Mouse (Mus musculus) embryonic facial prominence, embryonic 12.5 days (tissue): Measurements from ENCODE around the gene Creb5. TPM values are rescaled to one million over a fixed set of nuclear protein-coding genes. Genes with fewer than 3 reads are reported as not detected.
A peak's percentile ranks its signal among the peaks of the same experiment; 100 is the strongest.

ENCODE experiments used
- ATAC-seq: fragments of 200-750 bp; cut with Nextera tagmentation; 2 replicates; pipeline ENCODE4 v1.8.0; 2017; ENCODE audit not compliant: insufficient number of reproducible peaks, insufficient read depth, low FRiP score, low TSS enrichment
- H3K27ac ChIP-seq: fragments of 300-500 bp; sonication (generic); 2 replicates; pipeline ENCODE4 v1.5.1; 2016; ENCODE audit warnings: mild to moderate bottlenecking
- H3K27me3 ChIP-seq: fragments of 300-500 bp; sonication (generic); 2 replicates; pipeline ENCODE4 v1.6.1; 2016; ENCODE audit warnings: mild to moderate bottlenecking, moderate library complexity
- H3K36me3 ChIP-seq: fragments of 300-500 bp; sonication (generic); 2 replicates; pipeline ENCODE4 v1.6.1; 2016; ENCODE audit warnings: mild to moderate bottlenecking
- H3K4me1 ChIP-seq: fragments of 300-500 bp; sonication (generic); 2 replicates; pipeline ENCODE4 v1.6.1; 2016
- H3K4me2 ChIP-seq: fragments of 300-500 bp; sonication (generic); replicated peaks from 2 replicates; pipeline ENCODE4 v1.6.1; 2016; ENCODE audit warnings: mild to moderate bottlenecking, moderate library complexity
- H3K4me3 ChIP-seq: fragments of 300-500 bp; sonication (generic); 2 replicates; pipeline ENCODE4 v1.5.1; 2016; ENCODE audit warnings: mild to moderate bottlenecking
- H3K9ac ChIP-seq: fragments of 300-500 bp; sonication (generic); 2 replicates; pipeline ENCODE4 v1.6.1; 2016; ENCODE audit warnings: mild to moderate bottlenecking, moderate library complexity
- H3K9me3 ChIP-seq: fragments of 300-500 bp; sonication (generic); 2 replicates; pipeline ENCODE4 v1.6.1; 2016; ENCODE audit warnings: mild to moderate bottlenecking, moderate library complexity
- WGBS: fragments of 180-500 bp; shearing (Covaris S2); methylation state at CpG from one replicate; pipeline ENCODE4 v1.1.7; 2016; 5-methylcytosine and 5-hydroxymethylcytosine counted together
- polyA plus RNA-seq: library from polyadenylated mRNA; unstranded; fragments of >200 nt; fragmentation: Nextera tagmentation; extraction: Ambion mirVana; gene quantifications from 2 replicates; pipeline ENCODE4 v1.2.1, GENCODE M21; 2016

Creb5 gene
- polyA plus RNA-seq, 1 experiment from 2014 or later = 30.3 TPM

DNA sequence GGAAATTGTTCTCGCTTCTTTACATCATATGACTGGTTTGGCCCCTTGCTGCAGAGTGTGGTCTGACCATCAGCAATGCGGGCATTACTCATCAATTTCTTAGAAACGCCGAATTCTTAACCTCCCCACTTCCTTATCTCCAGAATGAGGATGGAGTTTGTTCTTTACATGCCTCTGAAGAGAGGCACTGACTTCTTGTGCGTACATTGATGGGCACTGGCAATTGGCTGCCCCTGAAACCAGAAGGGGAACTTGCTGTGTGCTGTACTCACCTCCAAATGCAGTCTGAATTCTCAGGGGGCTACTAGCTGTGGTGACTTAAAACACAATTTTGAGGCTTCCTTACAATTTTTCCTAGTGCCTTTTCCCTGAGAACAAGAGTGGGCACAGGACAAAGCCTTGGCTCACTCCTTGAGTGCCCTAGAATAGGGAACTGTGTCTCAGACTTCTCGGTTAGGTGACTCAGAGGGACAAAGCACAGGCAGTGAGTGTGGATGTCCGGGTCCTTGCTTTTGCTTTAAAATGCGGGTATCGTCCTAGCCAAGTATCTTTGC, 161.3 kb downstream of the Creb5 start:
- WGBS = 87% methylated on average over 9 of the region's 9 CpGs
- ATAC-seq = no peak
- Histone ChIP-seq H3K9ac (no peak overlapping the region), H3K4me1 (peaks cover 44% of the 10 kb centered on the region), H3K36me3 (no peaks in the 10 kb centered on the region), H3K4me3 (no peak overlapping the region), H3K9me3 (no peaks in the 10 kb centered on the region), H3K4me2 (no peak overlapping the region), H3K27ac (no peak overlapping the region), H3K27me3 (no peaks in the 10 kb centered on the region)

DNA sequence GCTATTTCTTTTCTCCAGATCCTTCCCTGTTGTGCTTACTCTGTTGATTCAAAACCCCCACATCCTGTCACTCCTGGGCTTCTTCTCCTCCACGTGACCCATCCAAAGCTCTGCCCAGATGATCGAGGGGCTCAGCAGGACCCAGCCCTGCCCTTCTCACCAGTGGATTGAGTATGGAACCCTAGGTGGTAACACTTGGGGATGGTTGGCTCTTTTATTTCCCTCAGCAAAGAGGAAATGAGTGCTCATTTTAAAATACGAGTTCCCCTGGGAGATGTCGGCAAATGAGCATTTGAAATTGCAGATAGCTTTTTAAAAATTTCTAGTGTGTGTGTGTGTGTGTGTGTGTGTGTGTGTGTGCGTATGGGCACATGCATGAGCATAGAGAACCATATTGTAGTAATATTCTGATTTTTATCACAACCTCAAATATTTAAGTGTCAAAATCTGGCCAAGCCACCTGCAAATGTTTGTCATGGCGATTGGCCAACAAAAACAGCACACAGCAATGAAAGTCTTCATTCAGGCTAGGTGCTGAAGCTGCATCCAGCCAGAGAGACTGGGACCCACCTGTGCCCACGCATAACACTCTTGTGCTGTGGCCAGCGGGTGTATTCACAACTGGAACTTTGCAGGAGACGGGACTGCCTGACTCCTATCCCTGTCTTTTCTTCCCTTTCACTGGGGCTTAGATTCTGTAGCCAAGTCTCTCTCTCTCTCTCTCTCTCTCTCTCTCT, 162.5 kb downstream of the Creb5 start:
- ATAC-seq = peak; percentile 47; the same call in 1 of the 2 replicates
- H3K4me3 ChIP-seq = no peak overlapping the region
- H3K36me3 ChIP-seq = no peaks in the 10 kb centered on the region
- H3K4me2 ChIP-seq = no peak overlapping the region
- no peaks in the 10 kb centered on the region for H3K9me3 ChIP-seq
- H3K27me3 ChIP-seq = no peaks in the 10 kb centered on the region
- peak overlapping the region; percentile 48; the same call in 1 of the 2 replicates for H3K27ac ChIP-seq
- H3K9ac ChIP-seq = no peak overlapping the region
- peaks cover 44% of the 10 kb centered on the region for H3K4me1 ChIP-seq
- 55% methylated on average over 9 of the region's 9 CpGs for WGBS

DNA sequence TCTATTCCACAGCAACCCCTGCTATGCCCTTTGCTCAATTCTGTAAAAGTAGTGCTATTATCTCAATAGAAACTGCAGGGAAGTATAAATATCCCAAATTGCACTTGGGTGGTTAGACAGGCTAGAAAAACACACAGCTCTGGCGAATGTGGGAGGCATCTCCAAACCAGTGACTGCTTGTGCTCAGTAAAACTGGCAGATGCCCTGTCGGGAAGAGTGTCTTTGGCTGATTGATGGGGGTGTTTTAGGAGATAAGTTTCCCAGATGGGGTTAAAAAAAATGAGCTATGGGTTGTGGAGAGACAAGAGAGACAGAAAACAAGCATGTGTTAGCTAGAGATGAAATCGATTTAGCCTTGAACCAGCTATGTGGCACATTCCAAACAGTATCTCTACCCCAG, 163.4 kb downstream of the Creb5 start:
- Histone ChIP-seq H3K4me3 (no peak overlapping the region), H3K4me2 (no peak overlapping the region), H3K4me1 (peaks cover 44% of the 10 kb centered on the region), H3K36me3 (no peaks in the 10 kb centered on the region), H3K27me3 (no peaks in the 10 kb centered on the region), H3K27ac (peak overlapping the region; percentile 48; the same call in 1 of the 2 replicates), H3K9ac (no peak overlapping the region), H3K9me3 (no peaks in the 10 kb centered on the region)
- no peak for ATAC-seq
- 38% methylated on average over 3 of the region's 3 CpGs for WGBS

DNA sequence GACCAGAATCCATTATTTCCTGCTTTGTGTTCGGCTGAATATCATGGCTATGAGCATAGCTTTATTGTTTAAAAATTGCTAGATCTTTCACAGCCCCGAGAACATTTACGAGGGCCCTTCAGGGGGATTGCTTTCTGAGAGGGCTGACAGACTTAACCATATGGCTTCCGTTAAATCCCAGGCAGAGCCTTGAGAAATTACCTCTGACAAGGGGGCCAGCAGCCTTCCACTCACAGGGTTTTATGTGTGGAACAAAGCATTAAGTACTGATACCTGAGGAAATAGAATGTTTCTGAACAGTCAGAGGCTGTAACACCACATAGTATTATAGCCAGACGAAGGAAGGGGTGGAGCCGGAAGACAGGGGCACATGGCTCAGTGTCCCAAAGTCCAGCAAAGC, 165.2 kb downstream of the Creb5 start:
- Histone ChIP-seq H3K4me1 (peaks cover 47% of the 10 kb centered on the region), H3K27ac (peak overlapping the region; percentile 73), H3K4me2 (no peak overlapping the region), H3K9ac (no peak overlapping the region), H3K4me3 (no peak overlapping the region), H3K27me3 (no peaks in the 10 kb centered on the region), H3K36me3 (no peaks in the 10 kb centered on the region), H3K9me3 (no peaks in the 10 kb centered on the region)
- no peak for ATAC-seq
- WGBS = 20% methylated on average over 6 of the region's 6 CpGs

DNA sequence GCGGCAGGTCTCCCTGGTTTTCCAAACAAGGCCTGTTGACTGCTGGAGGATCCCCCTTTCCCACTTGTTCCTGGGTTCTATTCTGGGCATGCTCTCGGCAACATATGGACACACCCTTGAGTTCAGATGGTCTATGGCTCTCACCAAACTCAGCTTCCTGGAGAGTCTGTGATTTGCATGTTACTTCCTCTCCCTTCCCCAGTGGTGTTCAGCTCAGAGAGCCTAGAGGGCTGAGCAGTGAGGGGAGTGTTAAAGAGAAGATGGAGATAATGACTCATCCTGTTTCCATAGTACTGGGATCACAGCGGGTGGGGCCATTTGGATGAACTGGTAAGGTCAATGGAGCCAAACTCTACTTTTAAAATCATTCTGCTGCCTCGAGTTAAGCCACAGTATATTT, 168.4 kb downstream of the Creb5 start:
- no peaks in the 10 kb centered on the region for H3K9me3 ChIP-seq
- H3K36me3 ChIP-seq = no peaks in the 10 kb centered on the region
- H3K4me2 ChIP-seq = no peak overlapping the region
- no peak overlapping the region for H3K9ac ChIP-seq
- no peak overlapping the region for H3K27ac ChIP-seq
- peaks cover 42% of the 10 kb centered on the region for H3K4me1 ChIP-seq
- no peak overlapping the region for H3K4me3 ChIP-seq
- WGBS = 69% methylated on average over 4 of the region's 4 CpGs
- no peaks in the 10 kb centered on the region for H3K27me3 ChIP-seq
- ATAC-seq = no peak

DNA sequence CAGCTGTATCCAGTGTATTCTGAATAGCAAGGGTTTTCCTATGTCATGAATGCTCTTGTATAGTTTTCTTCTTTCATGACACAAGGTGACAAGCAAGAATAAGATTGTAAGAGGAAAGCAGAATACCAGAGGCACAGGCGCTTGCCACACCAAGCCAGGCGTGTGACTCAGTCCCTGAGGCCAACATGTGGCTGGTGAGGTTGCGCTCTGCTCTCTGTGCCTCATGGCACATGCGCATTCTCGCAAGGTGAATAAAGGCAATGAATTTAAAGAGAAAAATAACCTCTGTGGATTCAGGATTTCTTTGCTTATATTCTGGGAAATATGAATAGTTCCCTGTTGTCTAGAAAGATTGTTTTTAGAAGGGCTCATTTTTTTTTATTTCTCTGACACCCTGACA, 169.0 kb downstream of the Creb5 start:
- no peak overlapping the region for H3K4me2 ChIP-seq
- no peaks in the 10 kb centered on the region for H3K9me3 ChIP-seq
- no peak overlapping the region for H3K27ac ChIP-seq
- 91% methylated on average over 5 of the region's 5 CpGs for WGBS
- no peaks in the 10 kb centered on the region for H3K27me3 ChIP-seq
- H3K4me1 ChIP-seq = peaks cover 36% of the 10 kb centered on the region
- no peak for ATAC-seq
- no peak overlapping the region for H3K9ac ChIP-seq
- H3K36me3 ChIP-seq = no peaks in the 10 kb centered on the region
- no peak overlapping the region for H3K4me3 ChIP-seq

DNA sequence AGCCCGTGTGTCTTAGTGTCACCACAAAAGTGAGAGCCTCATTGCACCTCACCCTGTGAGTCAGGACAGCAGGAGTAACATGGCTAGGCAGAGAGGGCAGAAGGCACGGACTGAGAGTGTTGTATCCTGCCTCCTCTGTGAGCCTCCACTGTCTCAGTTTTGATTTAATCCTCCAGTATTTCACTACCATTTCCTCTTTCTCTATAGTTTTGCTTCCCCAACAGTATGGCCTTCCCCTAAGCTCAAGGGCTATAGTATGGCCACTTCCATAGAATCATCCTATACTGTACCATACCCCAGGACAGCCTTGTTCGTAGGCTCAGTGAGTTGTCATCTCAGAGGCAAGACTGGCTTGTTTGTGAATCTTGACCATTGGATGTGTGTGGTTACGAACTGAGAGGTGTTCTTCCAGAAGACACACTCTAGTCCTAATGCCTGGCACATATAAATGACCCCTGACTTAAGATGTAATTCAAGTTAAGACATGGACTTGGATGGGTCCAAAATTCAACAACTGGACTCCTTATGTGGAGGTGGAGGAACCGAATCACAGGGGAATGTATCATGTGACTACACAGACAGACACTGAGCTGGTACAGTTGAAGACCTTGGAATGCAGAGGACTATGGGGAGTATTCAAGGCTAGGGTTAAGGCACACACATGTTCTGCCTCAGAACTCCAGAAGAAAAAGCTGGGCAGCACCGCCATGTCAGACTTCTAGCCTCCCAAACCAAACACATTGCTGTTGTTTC, 173.1 kb downstream of the Creb5 start:
- no peak for ATAC-seq
- Histone ChIP-seq H3K27ac (no peak overlapping the region), H3K4me1 (peaks cover 34% of the 10 kb centered on the region), H3K4me3 (no peak overlapping the region), H3K9ac (no peak overlapping the region), H3K4me2 (no peak overlapping the region), H3K27me3 (no peaks in the 10 kb centered on the region), H3K9me3 (no peaks in the 10 kb centered on the region), H3K36me3 (no peaks in the 10 kb centered on the region)
- WGBS = 89% methylated on average over 6 of the region's 6 CpGs

DNA sequence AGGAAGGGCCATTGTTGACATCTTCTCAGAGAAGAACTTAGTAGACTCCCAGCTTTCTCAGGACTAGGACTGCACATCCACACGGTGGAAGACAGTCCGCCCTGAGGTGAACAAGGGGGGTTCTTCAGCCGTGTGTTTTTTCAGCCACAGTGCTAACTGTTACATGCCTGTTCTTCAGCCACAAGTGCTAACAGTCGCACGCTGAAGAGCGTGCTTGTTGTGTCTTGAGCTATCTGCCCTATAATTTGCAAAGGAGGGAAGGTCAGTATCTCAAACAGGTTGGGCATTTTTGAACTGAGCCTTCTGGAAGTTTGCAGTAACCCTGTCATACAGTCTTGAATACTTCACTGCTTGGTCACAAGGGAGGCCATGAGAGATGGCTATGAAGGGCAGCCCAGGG, 174.0 kb downstream of the Creb5 start:
- H3K9me3 ChIP-seq = no peaks in the 10 kb centered on the region
- no peak overlapping the region for H3K27ac ChIP-seq
- H3K9ac ChIP-seq = no peak overlapping the region
- H3K36me3 ChIP-seq = no peaks in the 10 kb centered on the region
- no peak for ATAC-seq
- WGBS = 79% methylated on average over 6 of the region's 6 CpGs
- peaks cover 33% of the 10 kb centered on the region for H3K4me1 ChIP-seq
- no peak overlapping the region for H3K4me2 ChIP-seq
- no peaks in the 10 kb centered on the region for H3K27me3 ChIP-seq
- H3K4me3 ChIP-seq = no peak overlapping the region

DNA sequence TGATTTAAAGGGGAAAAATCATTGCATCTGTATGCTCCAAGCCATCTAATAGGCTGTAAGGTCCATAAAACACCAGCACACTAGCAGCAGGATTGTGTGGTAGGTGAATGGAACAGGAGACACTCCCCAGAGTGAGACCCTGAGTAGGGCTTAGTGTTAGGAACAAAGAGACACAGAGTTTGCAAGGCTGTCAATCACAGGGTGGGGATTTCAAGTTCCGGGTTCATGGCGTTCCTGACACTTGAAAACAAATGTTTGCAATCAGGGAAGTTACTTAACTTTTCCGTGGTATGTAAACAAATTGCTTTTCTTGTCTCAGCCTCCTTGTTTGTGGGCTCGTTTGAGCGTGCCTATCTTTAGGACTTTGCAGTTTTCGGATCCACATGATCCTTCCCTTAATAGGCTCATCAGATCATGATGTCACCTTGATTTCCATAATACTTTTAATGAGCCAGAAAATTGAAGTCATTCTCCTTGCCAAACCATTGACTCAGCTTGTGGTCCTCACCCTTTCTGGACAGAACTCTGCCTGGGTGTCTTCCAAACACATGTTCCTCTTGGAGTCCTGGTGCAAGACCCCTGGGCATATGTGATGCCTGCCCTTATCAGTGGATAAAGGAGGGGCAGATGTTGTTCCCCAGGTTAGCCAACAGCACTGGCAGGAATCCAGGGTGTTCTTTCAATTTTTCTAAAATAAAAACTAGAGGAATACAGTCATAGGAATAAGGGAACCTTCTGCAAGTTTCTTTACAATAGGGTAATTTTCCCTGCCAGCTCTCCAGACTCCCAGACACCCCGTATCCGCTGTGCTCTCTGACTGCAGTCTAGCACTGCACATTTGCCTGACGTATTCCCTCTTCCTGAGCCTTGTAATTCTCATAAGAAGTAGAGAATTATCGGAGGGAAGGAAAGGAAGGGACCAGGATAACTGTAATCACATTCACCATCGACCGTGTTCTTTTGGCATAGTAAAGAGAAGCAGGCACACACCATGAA, 175.0 kb downstream of the Creb5 start:
- Histone ChIP-seq H3K4me1 (peaks cover 31% of the 10 kb centered on the region), H3K4me2 (no peak overlapping the region), H3K9ac (no peak overlapping the region), H3K4me3 (no peak overlapping the region), H3K9me3 (no peaks in the 10 kb centered on the region), H3K36me3 (no peaks in the 10 kb centered on the region), H3K27me3 (no peaks in the 10 kb centered on the region; the same call in 1 of the 2 replicates), H3K27ac (no peak overlapping the region)
- no peak for ATAC-seq
- WGBS = 54% methylated on average over 12 of the region's 12 CpGs

DNA sequence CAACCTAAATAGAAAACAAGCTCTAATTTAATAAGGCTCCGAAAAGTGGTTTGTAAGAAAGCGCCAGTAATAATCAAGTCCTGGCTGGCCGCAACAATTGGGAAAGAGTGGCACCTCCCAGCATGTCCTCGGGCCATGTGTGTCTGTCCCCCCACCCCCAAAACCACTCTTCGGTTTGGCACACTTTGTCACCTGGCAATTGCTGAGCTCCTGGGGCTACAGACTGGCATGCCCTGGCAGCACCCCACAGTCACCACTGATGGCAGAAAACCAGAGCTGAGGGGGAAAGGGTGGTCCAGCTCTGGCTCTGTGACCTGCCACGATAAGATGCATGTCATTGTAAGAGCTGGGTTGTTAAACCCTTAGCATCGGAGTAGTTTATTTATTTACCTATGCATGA, 175.7 kb downstream of the Creb5 start:
- Histone ChIP-seq H3K4me3 (no peak overlapping the region), H3K4me2 (no peak overlapping the region), H3K27ac (0 out of 2 replicates have a peak overlapping the region, but pooled peaks have one; percentile 11), H3K4me1 (peaks cover 30% of the 10 kb centered on the region), H3K36me3 (no peaks in the 10 kb centered on the region), H3K27me3 (no peaks in the 10 kb centered on the region; the same call in 1 of the 2 replicates), H3K9ac (no peak overlapping the region), H3K9me3 (no peaks in the 10 kb centered on the region)
- 53% methylated on average over 7 of the region's 7 CpGs for WGBS
- no peak for ATAC-seq

DNA sequence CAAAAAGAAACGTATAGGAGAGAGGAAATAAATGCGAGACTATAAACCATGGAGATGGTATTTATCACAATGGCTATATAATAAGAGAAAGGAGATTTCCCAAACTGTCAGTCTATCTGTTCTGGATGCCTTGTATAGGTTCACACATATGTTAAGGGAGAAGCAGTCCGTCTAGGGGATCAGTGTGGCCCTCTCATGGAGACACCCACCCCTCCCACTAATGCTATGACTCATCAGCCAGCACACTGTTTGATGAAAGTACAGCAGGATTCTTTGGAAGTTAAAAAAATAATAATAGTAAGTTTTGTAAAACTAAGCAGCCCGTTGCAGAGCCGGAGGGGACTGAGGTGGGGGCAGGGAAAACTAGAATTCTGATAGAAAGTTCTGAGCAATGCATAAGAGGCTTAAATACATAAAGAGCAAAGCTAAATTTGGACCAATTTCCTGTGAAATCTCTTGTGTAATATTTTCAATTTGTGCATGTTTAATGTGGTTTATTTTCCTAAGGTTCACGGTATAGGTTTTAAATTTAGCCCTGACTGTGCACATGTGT, 176.3 kb downstream of the Creb5 start:
- ATAC-seq = 0 out of 2 replicates have a peak, but pooled peaks have one; percentile 22
- no peak overlapping the region for H3K9ac ChIP-seq
- H3K9me3 ChIP-seq = no peaks in the 10 kb centered on the region
- peaks cover 25% of the 10 kb centered on the region for H3K4me1 ChIP-seq
- H3K4me2 ChIP-seq = no peak overlapping the region
- WGBS = 38% methylated on average over 6 of the region's 6 CpGs
- no peaks in the 10 kb centered on the region for H3K36me3 ChIP-seq
- H3K27ac ChIP-seq = 0 out of 2 replicates have a peak overlapping the region, but pooled peaks have one; percentile 23
- no peaks in the 10 kb centered on the region; the same call in 1 of the 2 replicates for H3K27me3 ChIP-seq
- no peak overlapping the region for H3K4me3 ChIP-seq
